Mouse (Mus musculus) lung, postnatal 4 days (tissue): ENCODE measurements at regions not wholly inside any gene's neighbourhood (a gene's known extent, or its start where the extent isn't known, plus 50 kb on each side); places are given as distances from the start of the nearest gene placed in this dataset.

Source experiments
- DNase-seq, 2 experiments: peaks; one replicate each; pipeline ENCODE4 v3.0.0; 2021

GRCm38 (mm10) chr14:24081911-24082558 lies 67.7 kb upstream of the Kcnma1 start:
- DNase-seq, result peak; percentile 40 to 49

GRCm38 (mm10) chr14:24068693-24069092 lies 54.4 kb upstream of the Kcnma1 start:
- DNase-seq, result no peak

GRCm38 (mm10) chr14:24067657-24068056 lies 53.4 kb upstream of the Kcnma1 start:
- peak; percentile 52 to 74 for DNase-seq

- no peak for DNase-seq
Measured at GRCm38 (mm10) chr14:24065231-24065767, 51.0 kb upstream of the Kcnma1 start.
